Mouse (Mus musculus): ENCODE results near the gene Pik3ap1. TPM values are rescaled to one million over a fixed set of nuclear protein-coding genes. Genes with fewer than 3 reads are reported as not detected.
A peak's percentile ranks its signal among the peaks of the same experiment; 100 is the strongest.

The Pik3ap1 gene
- total and polyA plus RNA-seq, 3 experiments = 26.7 to 106 (median 37.4) TPM

DNA sequence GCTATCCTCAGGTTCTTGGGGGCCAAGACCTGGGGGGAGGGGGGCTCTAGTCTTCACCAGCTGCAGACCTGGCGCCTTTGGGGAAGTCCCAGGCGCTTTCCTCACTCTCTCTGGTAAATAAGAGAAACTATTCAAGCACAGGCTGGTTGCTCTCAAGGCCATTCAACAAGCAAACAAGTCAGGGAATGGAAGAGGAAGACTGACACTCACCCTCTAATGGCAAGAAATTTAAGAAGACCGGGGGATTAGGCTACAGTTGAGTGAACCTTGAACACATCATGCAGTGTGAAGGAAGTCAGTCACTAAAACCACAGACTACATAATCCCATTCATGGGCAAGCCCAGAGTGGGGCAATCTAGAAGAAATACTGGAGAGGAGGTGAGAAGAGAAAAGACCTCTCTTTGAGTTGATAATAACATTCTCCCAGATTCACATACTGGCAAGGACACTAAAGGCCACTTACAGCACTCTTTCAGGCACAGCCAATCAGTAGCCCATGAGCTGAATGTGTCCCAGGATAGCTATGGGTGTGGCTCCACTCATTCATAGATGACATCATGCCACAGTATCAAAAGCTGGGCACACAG is 2.4 kb downstream of the Pik3ap1 start:
- peak; percentile 52; the same call in 1 of the 2 replicates for TF ChIP-seq MAFK (IDR thresholded peaks at IDR 0.05; ENCODE audit: insufficient replicate concordance, low read length)
- TF ChIP-seq GABPA (IDR thresholded peaks at IDR 0.05; ENCODE audit: insufficient replicate concordance, low read depth, low read length) = no peak
- peak; percentile 46; the same call in 1 of the 2 replicates for TF ChIP-seq MEF2A (IDR thresholded peaks at IDR 0.05; ENCODE audit: borderline replicate concordance, low read depth, low read length)
- no peak; the same call in 1 of the 2 replicates for TF ChIP-seq MYC (IDR thresholded peaks at IDR 0.05; ENCODE audit: low read depth, low read length)
- TF ChIP-seq NRF1 (IDR thresholded peaks at IDR 0.05; ENCODE audit: low read depth, low read length) = no peak
- no peak for TF ChIP-seq USF1 (IDR thresholded peaks at IDR 0.05; ENCODE audit: low read depth, low read length)
- peak; percentile 80 for TF ChIP-seq TCF12 (IDR thresholded peaks at IDR 0.05; ENCODE audit: low read depth, low read length)
- TF ChIP-seq HCFC1 (IDR thresholded peaks at IDR 0.05; ENCODE audit: low read depth, low read length) = no peak
- peak; percentile 9; the same call in 1 of the 2 replicates for TF ChIP-seq TBP (conservative IDR thresholded peaks at IDR 0.05; ENCODE audit: low read depth, low read length)
- TF ChIP-seq MXI1 (IDR thresholded peaks at IDR 0.05; ENCODE audit: low read depth, low read length) = peak; percentile 15; the same call in 1 of the 2 replicates
- TF ChIP-seq POLR2A (IDR thresholded peaks at IDR 0.05; ENCODE audit: low read depth, low read length) = no peak
- no peak for TF ChIP-seq ZC3H11A (IDR thresholded peaks at IDR 0.05; ENCODE audit: low read depth, low read length)
- TF ChIP-seq ETS1 (conservative IDR thresholded peaks at IDR 0.05; ENCODE audit: low read depth, low read length) = peak; percentile 77
- peak; percentile 19; the same call in 1 of the 2 replicates for TF ChIP-seq MAX (IDR thresholded peaks at IDR 0.05; ENCODE audit: low read length)
- peak; percentile 56; the same call in 1 of the 2 replicates for TF ChIP-seq CHD2 (IDR thresholded peaks at IDR 0.05; ENCODE audit: low read length)
- 0 out of 2 replicates have a peak, but pooled peaks have one; percentile 19 for TF ChIP-seq IRF4 (IDR thresholded peaks at IDR 0.05; ENCODE audit: low read depth, low read length)
- TF ChIP-seq MAZ (IDR thresholded peaks at IDR 0.05; ENCODE audit: low read depth, low read length) = no peak
- TF ChIP-seq SIN3A (IDR thresholded peaks at IDR 0.05; ENCODE audit: low read length) = peak; percentile 43
- TF ChIP-seq CTCF (conservative IDR thresholded peaks at IDR 0.05 in 1 of 2, IDR thresholded peaks at IDR 0.05 in 1 of 2; ENCODE audit: low read depth in 2 of 2, low read length in 2 of 2) = no peak
- TF ChIP-seq BHLHE40 (IDR thresholded peaks at IDR 0.05; ENCODE audit: low read depth, low read length) = peak; percentile 40
- TF ChIP-seq CHD1 (IDR thresholded peaks at IDR 0.05; ENCODE audit: low read depth, low read length) = 0 out of 2 replicates have a peak, but pooled peaks have one; percentile 23
- TF ChIP-seq KAT2A (IDR thresholded peaks at IDR 0.05; ENCODE audit: insufficient replicate concordance, low read length) = no peak
- no peak for TF ChIP-seq ZNF384 (IDR thresholded peaks at IDR 0.05; ENCODE audit: low read depth, low read length)
- TF ChIP-seq RAD21 (IDR thresholded peaks at IDR 0.05; ENCODE audit: low read depth, low read length) = no peak; the same call in none of the 2 replicates
- TF ChIP-seq ELF1 (IDR thresholded peaks at IDR 0.05; ENCODE audit: low read depth, low read length) = no peak
- peak; percentile 73 for TF ChIP-seq EP300 (IDR thresholded peaks at IDR 0.05; ENCODE audit: low read length)
- peak overlapping the region; percentile 74 to 97 (median 80) for H3K4me3 ChIP-seq (replicated peaks in 1 of 3; ENCODE audit: low read depth in 2 of 3, low read length in 2 of 3, poor library complexity in 1 of 3)
- H3K4me2 ChIP-seq (ENCODE audit: insufficient read depth, low read depth, poor library complexity, severe bottlenecking) = peak overlapping the region; percentile 98
- H3K27me3 ChIP-seq (replicated peaks) = no peaks in the 10 kb centered on the region
- peak overlapping the region; percentile 75 for H3K9ac ChIP-seq (ENCODE audit: insufficient read depth, low read depth)
- no peaks in the 10 kb centered on the region for H3K9me3 ChIP-seq (replicated peaks; ENCODE audit: low read length)
- in situ Hi-C loops (cut with MboI; ENCODE audit: low pct_ligation_motif_present, low pct_unique_long_range_greater_than_20kb, low sequenced_read_pairs) = no loop called here
- H3K36me3 ChIP-seq (replicated peaks in 1 of 2; ENCODE audit: control insufficient read depth in 1 of 2, insufficient read depth in 1 of 2, low read length in 1 of 2) = peaks cover 0 to 23% of the 10 kb centered on the region in 2 experiments
- H3K79me2 ChIP-seq (replicated peaks; ENCODE audit: control insufficient read depth, extremely low read depth, insufficient read depth, poor library complexity, severe bottlenecking) = peaks cover 14% of the 10 kb centered on the region
- DNase-seq (ENCODE audit: extremely low read depth) = peak; percentile 82
- peak overlapping the region; percentile 98 for H3K27ac ChIP-seq (ENCODE audit: insufficient read depth, low read depth)
- peaks cover 11 to 67% of the 10 kb centered on the region in 2 experiments for H3K4me1 ChIP-seq (ENCODE audit: control insufficient read depth in 1 of 2, insufficient read depth in 2 of 2)
- dilution Hi-C loops (cut with MboI; ENCODE audit: extremely low pct_ligation_motif_present, extremely low pct_unique_long_range_greater_than_20kb, low sequenced_read_pairs) = no loop called here

Data from CH12.LX (cell line).